Mouse (Mus musculus): ENCODE data around the gene Stbd1. TPM values are rescaled to one million over a fixed set of nuclear protein-coding genes. Genes with fewer than 3 reads are reported as not detected.

Stbd1 gene
- total and polyA plus RNA-seq, 3 experiments = 1.2 to 5.2 (median 2.5) TPM

GRCm38 (mm10) chr5:92595026-92595425 lies 7.8 kb upstream of the Stbd1 start:
- H3K4me3 ChIP-seq = no peak overlapping the region
- H3K4me1 ChIP-seq (ENCODE audit: control insufficient read depth, insufficient read depth, low read length) = no peaks in the 10 kb centered on the region
- H3K79me2 ChIP-seq (replicated peaks; ENCODE audit: control insufficient read depth, insufficient read depth, low read length) = no peaks in the 10 kb centered on the region
- TF ChIP-seq EP300 (IDR thresholded peaks at IDR 0.05; ENCODE audit: insufficient read depth, low read depth, low read length) (no peak), POLR2A (IDR thresholded peaks at IDR 0.05; ENCODE audit: insufficient read depth, low read depth, low read length) (no peak), CTCF (IDR thresholded peaks at IDR 0.05) (no peak)
- no peaks in the 10 kb centered on the region for H3K36me3 ChIP-seq (ENCODE audit: control insufficient read depth, insufficient read depth, low read length)
- 72% methylated on average over 5 of the region's 5 CpGs for WGBS
- H3K9ac ChIP-seq (ENCODE audit: low read depth, low read length) = no peak overlapping the region
- intact Hi-C loops (cut with DNase I) = no loop called here
- DNase-seq = no peak
- H3K27me3 ChIP-seq (ENCODE audit: control insufficient read depth, insufficient read depth, low read length) = no peaks in the 10 kb centered on the region
- no peak overlapping the region for H3K27ac ChIP-seq

- WGBS = 86% methylated on average over 8 of the region's 8 CpGs
- intact Hi-C loops (cut with DNase I) = no loop called here
- TF ChIP-seq CTCF (IDR thresholded peaks at IDR 0.05) = no peak
- TF ChIP-seq POLR2A (IDR thresholded peaks at IDR 0.05; ENCODE audit: insufficient read depth, low read depth, low read length) = no peak
- TF ChIP-seq EP300 (IDR thresholded peaks at IDR 0.05; ENCODE audit: insufficient read depth, low read depth, low read length) = no peak
These were observed 6.0 kb upstream of the Stbd1 start for GRCm38 (mm10) chr5:92596865-92597264.

GRCm38 (mm10) chr5:92599030-92599429 lies 3.8 kb upstream of the Stbd1 start:
- Histone ChIP-seq H3K9ac (ENCODE audit: low read depth, low read length) (no peak overlapping the region), H3K79me2 (replicated peaks; ENCODE audit: control insufficient read depth, insufficient read depth, low read length) (no peaks in the 10 kb centered on the region), H3K36me3 (ENCODE audit: control insufficient read depth, insufficient read depth, low read length) (no peaks in the 10 kb centered on the region), H3K4me3 (no peak overlapping the region), H3K27me3 (ENCODE audit: control insufficient read depth, insufficient read depth, low read length) (no peaks in the 10 kb centered on the region), H3K4me1 (ENCODE audit: control insufficient read depth, insufficient read depth, low read length) (no peaks in the 10 kb centered on the region; the same call in 1 of the 2 replicates), H3K27ac (no peak overlapping the region)
- no peak for DNase-seq
- intact Hi-C loops (cut with DNase I) = no loop called here
- 72% methylated on average over 10 of the region's 10 CpGs for WGBS
- no peak for TF ChIP-seq CTCF (IDR thresholded peaks at IDR 0.05)
- TF ChIP-seq POLR2A (IDR thresholded peaks at IDR 0.05; ENCODE audit: insufficient read depth, low read depth, low read length) = no peak
- TF ChIP-seq EP300 (IDR thresholded peaks at IDR 0.05; ENCODE audit: insufficient read depth, low read depth, low read length) = no peak

More at GRCm38 (mm10) chr5:92596865-92597264, 6.0 kb upstream of the Stbd1 start:
- Histone ChIP-seq H3K36me3 (ENCODE audit: control insufficient read depth, insufficient read depth, low read length) (no peaks in the 10 kb centered on the region), H3K27me3 (ENCODE audit: control insufficient read depth, insufficient read depth, low read length) (no peaks in the 10 kb centered on the region), H3K9ac (ENCODE audit: low read depth, low read length) (no peak overlapping the region), H3K4me3 (no peak overlapping the region), H3K4me1 (ENCODE audit: control insufficient read depth, insufficient read depth, low read length) (no peaks in the 10 kb centered on the region), H3K27ac (no peak overlapping the region), H3K79me2 (replicated peaks; ENCODE audit: control insufficient read depth, insufficient read depth, low read length) (no peaks in the 10 kb centered on the region)
- no peak for DNase-seq

- peak; percentile 18 to 38 for DNase-seq
These were observed 1.8 kb downstream of the Stbd1 start for GRCm38 (mm10) chr5:92604452-92605247.

DNA sequence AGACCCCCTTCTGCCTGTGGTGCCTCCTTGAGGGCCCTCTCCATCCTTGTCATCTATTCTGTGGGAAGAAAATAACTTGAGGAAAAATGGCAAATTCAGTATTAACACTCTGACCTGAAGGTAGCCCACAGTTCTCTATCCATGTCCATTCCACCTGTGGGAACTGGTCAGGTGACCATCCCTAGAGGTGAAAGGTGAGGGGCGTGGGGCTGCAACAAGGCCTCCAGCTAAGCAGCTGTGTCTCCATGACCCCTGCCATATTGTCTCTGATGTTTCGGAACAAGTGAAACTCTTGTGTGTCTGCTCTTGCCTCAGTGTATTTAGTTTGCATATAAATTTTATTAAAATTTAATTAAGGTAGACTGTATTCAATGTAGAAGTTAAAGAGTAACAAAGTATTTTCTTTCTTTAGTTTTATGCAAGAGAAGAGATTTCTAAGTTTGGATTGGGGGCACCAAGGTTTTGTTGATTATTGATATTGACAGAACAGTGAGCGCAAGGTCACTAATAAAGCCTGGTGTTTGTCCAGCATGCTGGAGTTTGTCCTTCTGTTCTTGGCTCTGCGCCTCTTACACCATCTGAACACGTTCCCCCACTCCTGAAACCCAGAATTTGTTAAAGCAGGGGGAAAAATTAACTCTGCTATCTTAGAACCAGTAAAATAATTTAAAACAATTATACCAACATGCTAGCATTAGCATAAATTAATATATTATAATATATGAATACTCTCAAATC lies 4.8 kb downstream of the Stbd1 start:
- no peak for DNase-seq
- WGBS = 91% methylated on average over 5 of the region's 5 CpGs
- intact Hi-C loops (cut with DNase I) = no loop called here
- Histone ChIP-seq H3K27me3 (ENCODE audit: control insufficient read depth, insufficient read depth, low read length) (no peaks in the 10 kb centered on the region), H3K4me1 (ENCODE audit: control insufficient read depth, insufficient read depth, low read length) (peaks cover 3% of the 10 kb centered on the region), H3K36me3 (ENCODE audit: control insufficient read depth, insufficient read depth, low read length) (no peaks in the 10 kb centered on the region), H3K79me2 (replicated peaks; ENCODE audit: control insufficient read depth, insufficient read depth, low read length) (no peaks in the 10 kb centered on the region), H3K4me3 (no peak overlapping the region), H3K27ac (no peak overlapping the region), H3K9ac (ENCODE audit: low read depth, low read length) (no peak overlapping the region)
- TF ChIP-seq CTCF (IDR thresholded peaks at IDR 0.05) = no peak
- no peak for TF ChIP-seq EP300 (IDR thresholded peaks at IDR 0.05; ENCODE audit: insufficient read depth, low read depth, low read length)
- no peak for TF ChIP-seq POLR2A (IDR thresholded peaks at IDR 0.05; ENCODE audit: insufficient read depth, low read depth, low read length)

More at GRCm38 (mm10) chr5:92604452-92605247, 1.8 kb downstream of the Stbd1 start:
- Histone ChIP-seq H3K4me3 (no peak overlapping the region), H3K9ac (ENCODE audit: low read depth, low read length) (no peak overlapping the region), H3K79me2 (replicated peaks; ENCODE audit: control insufficient read depth, insufficient read depth, low read length) (no peaks in the 10 kb centered on the region), H3K27ac (no peak overlapping the region), H3K36me3 (ENCODE audit: control insufficient read depth, insufficient read depth, low read length) (no peaks in the 10 kb centered on the region), H3K4me1 (ENCODE audit: control insufficient read depth, insufficient read depth, low read length) (peaks cover 3% of the 10 kb centered on the region), H3K27me3 (ENCODE audit: control insufficient read depth, insufficient read depth, low read length) (no peaks in the 10 kb centered on the region)
- WGBS = 28% methylated on average over 10 of the region's 10 CpGs
- TF ChIP-seq EP300 (IDR thresholded peaks at IDR 0.05; ENCODE audit: insufficient read depth, low read depth, low read length) (no peak), POLR2A (IDR thresholded peaks at IDR 0.05; ENCODE audit: insufficient read depth, low read depth, low read length) (no peak), CTCF (IDR thresholded peaks at IDR 0.05) (no peak)
- intact Hi-C loops (cut with DNase I) = no loop called here

DNA sequence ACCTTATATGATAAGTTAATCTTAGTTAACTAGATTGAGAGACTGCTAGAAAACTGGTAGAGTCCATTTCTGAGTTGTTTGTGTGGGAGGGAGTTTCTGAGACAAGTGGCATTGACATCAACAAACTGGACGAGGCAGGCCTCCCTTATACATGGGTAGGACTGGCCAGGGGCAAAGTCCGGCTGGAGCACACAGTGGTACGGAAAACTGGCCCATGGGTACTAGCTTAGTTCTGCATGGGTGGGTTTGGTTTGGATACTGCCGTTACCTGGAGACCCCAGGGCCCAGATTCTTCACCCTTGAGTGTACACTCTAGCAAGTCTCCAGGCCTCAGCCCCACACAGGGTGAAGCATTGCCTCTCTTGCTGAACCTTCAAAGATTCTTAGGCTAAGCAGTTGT lies 9.9 kb downstream of the Stbd1 start:
- no peak overlapping the region for H3K9ac ChIP-seq (ENCODE audit: low read depth, low read length)
- H3K36me3 ChIP-seq (ENCODE audit: control insufficient read depth, insufficient read depth, low read length) = no peaks in the 10 kb centered on the region
- DNase-seq = no peak
- intact Hi-C loops (cut with DNase I) = no loop called here
- no peak overlapping the region for H3K27ac ChIP-seq
- no peak overlapping the region for H3K4me3 ChIP-seq
- H3K79me2 ChIP-seq (replicated peaks; ENCODE audit: control insufficient read depth, insufficient read depth, low read length) = no peaks in the 10 kb centered on the region
- no peaks in the 10 kb centered on the region for H3K27me3 ChIP-seq (ENCODE audit: control insufficient read depth, insufficient read depth, low read length)
- H3K4me1 ChIP-seq (ENCODE audit: control insufficient read depth, insufficient read depth, low read length) = no peaks in the 10 kb centered on the region
- TF ChIP-seq POLR2A (IDR thresholded peaks at IDR 0.05; ENCODE audit: insufficient read depth, low read depth, low read length) (no peak), CTCF (IDR thresholded peaks at IDR 0.05) (no peak), EP300 (IDR thresholded peaks at IDR 0.05; ENCODE audit: insufficient read depth, low read depth, low read length) (no peak)
- WGBS = 92% methylated on average over 4 of the region's 4 CpGs

Data from heart, adult 2 months (tissue).